Mouse (Mus musculus) midbrain, postnatal 0 days (tissue): ENCODE measurements around the gene Gcnt2. TPM values are rescaled to one million over a fixed set of nuclear protein-coding genes. Genes with fewer than 3 reads are reported as not detected.

Experiments used
- ATAC-seq: fragments of 200-750 bp; cut with Nextera tagmentation; 2 replicates; pipeline ENCODE4 v1.8.0; 2017; ENCODE audit warnings: moderate number of reproducible peaks, mild to moderate bottlenecking, moderate TSS enrichment, moderate library complexity; ENCODE audit not compliant: low FRiP score
- DNase-seq: peaks from one replicate; pipeline ENCODE4 v3.0.0-alpha.2; 2015; ENCODE audit warnings: low spot score
- H3K27ac ChIP-seq: fragments of 300-500 bp; sonication (generic); 2 replicates; pipeline ENCODE4 v1.5.1; 2014; ENCODE audit warnings: low read depth, mild to moderate bottlenecking, low read length, mixed read lengths
- H3K27me3 ChIP-seq: fragments of 300-500 bp; sonication (generic); 2 replicates; pipeline ENCODE4 v1.6.1; 2014; ENCODE audit warnings: low read length, control low read depth, mixed read lengths; ENCODE audit not compliant: insufficient read depth
- H3K36me3 ChIP-seq: fragments of 300-500 bp; sonication (generic); 2 replicates; pipeline ENCODE4 v1.6.1; 2014; ENCODE audit warnings: low read length, control low read depth, mixed read lengths; ENCODE audit not compliant: insufficient read depth
- H3K4me1 ChIP-seq: fragments of 300-500 bp; sonication (generic); 2 replicates; pipeline ENCODE4 v1.6.1; 2014; ENCODE audit warnings: mild to moderate bottlenecking, control low read depth, antibody characterized with exemption, low read length, mixed read lengths; ENCODE audit not compliant: insufficient read depth
- H3K4me2 ChIP-seq: fragments of 300-500 bp; sonication (generic); 2 replicates; pipeline ENCODE4 v1.6.1; 2014; ENCODE audit warnings: low read depth, mild to moderate bottlenecking, low read length, mixed read lengths; ENCODE audit not compliant: poor library complexity, severe bottlenecking
- H3K4me3 ChIP-seq: fragments of 300-500 bp; sonication (generic); 2 replicates; pipeline ENCODE4 v1.5.1; 2014; ENCODE audit warnings: low read depth, mild to moderate bottlenecking, low read length, moderate library complexity
- H3K9ac ChIP-seq: fragments of 300-500 bp; sonication (generic); replicated peaks from 2 replicates; pipeline ENCODE4 v1.6.1; 2014; ENCODE audit warnings: mild to moderate bottlenecking, low read length, moderate library complexity, mixed read lengths; ENCODE audit not compliant: poor library complexity, severe bottlenecking
- H3K9me3 ChIP-seq: fragments of 300-500 bp; sonication (generic); 2 replicates; pipeline ENCODE4 v1.6.1; 2016; ENCODE audit warnings: low read length, control low read depth
- CTCF ChIP-seq: IDR thresholded peaks from 2 replicates; pipeline ENCODE4 v1.5.1; 2016; ENCODE audit warnings: antibody characterized with exemption, mild to moderate bottlenecking
- WGBS: fragments of 180-500 bp; shearing (Covaris S2); extraction: QIAGEN DNeasy Blood & Tissue Kit; methylation state at CpG from one replicate; pipeline ENCODE4 v1.1.7; 2014; 5-methylcytosine and 5-hydroxymethylcytosine counted together
- polyA plus RNA-seq: library from polyadenylated mRNA; unstranded; fragments of >200 nt; fragmentation: Nextera tagmentation; extraction: Ambion mirVana; gene quantifications from 2 replicates; pipeline ENCODE4 v1.2.1, GENCODE M21; 2015
- total RNA-seq: library from RNA; depleted of rRNA; stranded (reverse); fragments of >200 nt; gene quantifications from 2 replicates; pipeline ENCODE4 v1.2.3, GENCODE M21; 2014

Gene Gcnt2
- total and polyA plus RNA-seq, 2 experiments from 2014 or later, result 2.4 to 10.2 TPM

GRCm38 (mm10) chr13:40857281-40857818 is 2.2 kb upstream of the Gcnt2 start:
- DNase-seq (no peak), ATAC-seq (no peak)
- TF ChIP-seq CTCF, result no peak
- H3K4me3 ChIP-seq, result no peak overlapping the region
- H3K9ac ChIP-seq, result no peak overlapping the region
- H3K36me3 ChIP-seq, result no peaks in the 10 kb centered on the region
- H3K27me3 ChIP-seq, result no peaks in the 10 kb centered on the region
- WGBS, result 65% methylated on average over 13 of the region's 13 CpGs
- no peak overlapping the region for H3K27ac ChIP-seq
- H3K9me3 ChIP-seq, result no peaks in the 10 kb centered on the region
- H3K4me2 ChIP-seq, result no peak overlapping the region
- no peaks in the 10 kb centered on the region for H3K4me1 ChIP-seq

- H3K27ac ChIP-seq, result no peak overlapping the region
These were observed 329 bp upstream of the Gcnt2 start for GRCm38 (mm10) chr13:40859225-40859624.

DNA sequence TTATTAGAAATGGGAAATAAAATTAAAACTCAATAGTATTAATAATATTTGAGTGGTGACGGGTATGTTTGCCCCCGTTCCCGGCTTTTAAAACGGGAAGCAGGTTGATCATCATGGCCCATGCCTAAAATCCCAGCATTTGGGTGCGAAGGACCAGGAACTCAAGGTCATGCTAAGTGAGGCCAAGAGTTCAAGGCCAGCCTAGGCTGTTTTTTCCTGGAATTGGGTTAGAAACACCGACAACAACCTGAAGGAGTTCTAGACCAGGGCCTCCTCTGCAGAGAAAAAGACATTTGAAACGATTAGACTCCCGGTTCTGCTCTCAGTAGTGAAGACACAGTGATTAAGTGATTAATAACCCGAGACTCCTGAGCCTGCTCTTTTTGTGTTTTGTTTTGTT is 3.5 kb downstream of the Gcnt2 start:
- Histone ChIP-seq H3K36me3 (no peaks in the 10 kb centered on the region), H3K9me3 (no peaks in the 10 kb centered on the region), H3K4me3 (no peak overlapping the region), H3K9ac (no peak overlapping the region), H3K27me3 (no peaks in the 10 kb centered on the region), H3K27ac (no peak overlapping the region), H3K4me2 (no peak overlapping the region), H3K4me1 (no peaks in the 10 kb centered on the region)
- no peak for TF ChIP-seq CTCF
- ATAC-seq (no peak), DNase-seq (no peak)
- WGBS, result 92% methylated on average over 9 of the region's 9 CpGs

More at GRCm38 (mm10) chr13:40859225-40859624, 329 bp upstream of the Gcnt2 start:
- Histone ChIP-seq H3K9me3 (no peaks in the 10 kb centered on the region), H3K4me1 (no peaks in the 10 kb centered on the region), H3K36me3 (no peaks in the 10 kb centered on the region), H3K27me3 (no peaks in the 10 kb centered on the region), H3K9ac (no peak overlapping the region), H3K4me3 (no peak overlapping the region; the same call in 1 of the 2 replicates), H3K4me2 (no peak overlapping the region)
- no peak for DNase-seq
- ATAC-seq, result no peak
- 86% methylated on average over 8 of the region's 8 CpGs for WGBS
- no peak for TF ChIP-seq CTCF

GRCm38 (mm10) chr13:40868844-40869587 is 9.5 kb downstream of the Gcnt2 start:
- Histone ChIP-seq H3K9ac (no peak overlapping the region), H3K27ac (no peak overlapping the region), H3K4me2 (no peak overlapping the region), H3K4me1 (no peaks in the 10 kb centered on the region), H3K27me3 (no peaks in the 10 kb centered on the region), H3K9me3 (no peaks in the 10 kb centered on the region), H3K36me3 (no peaks in the 10 kb centered on the region), H3K4me3 (no peak overlapping the region)
- no peak for DNase-seq
- no peak for ATAC-seq
- no peak for TF ChIP-seq CTCF
- WGBS, result 45% methylated on average over 14 of the region's 16 CpGs

DNA sequence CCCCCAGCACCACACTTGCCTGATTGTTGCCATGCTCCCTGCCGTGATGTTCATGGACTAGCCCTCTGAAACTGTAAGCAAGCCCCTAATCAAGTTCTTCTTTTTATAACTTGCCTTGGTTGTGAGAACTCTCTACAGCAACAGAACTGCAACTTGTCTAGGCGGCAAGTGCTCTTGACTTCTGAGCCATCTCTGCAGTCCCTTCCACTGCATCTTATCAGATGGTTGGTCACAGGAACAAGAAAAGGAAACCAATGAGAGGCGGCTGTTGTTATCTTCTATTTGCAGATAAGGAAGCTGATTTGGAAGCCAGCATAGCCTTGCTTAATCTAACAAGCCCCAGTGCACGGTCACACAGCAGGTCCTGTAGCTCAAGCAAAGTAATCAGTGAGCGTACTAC is 14.5 kb downstream of the Gcnt2 start:
- Histone ChIP-seq H3K27me3 (no peaks in the 10 kb centered on the region), H3K4me2 (no peak overlapping the region), H3K9ac (no peak overlapping the region), H3K4me3 (no peak overlapping the region), H3K27ac (no peak overlapping the region), H3K9me3 (no peaks in the 10 kb centered on the region), H3K36me3 (no peaks in the 10 kb centered on the region), H3K4me1 (no peaks in the 10 kb centered on the region)
- TF ChIP-seq CTCF, result no peak
- WGBS, result 89% methylated on average over 5 of the region's 5 CpGs
- DNase-seq, result no peak
- ATAC-seq, result no peak

DNA sequence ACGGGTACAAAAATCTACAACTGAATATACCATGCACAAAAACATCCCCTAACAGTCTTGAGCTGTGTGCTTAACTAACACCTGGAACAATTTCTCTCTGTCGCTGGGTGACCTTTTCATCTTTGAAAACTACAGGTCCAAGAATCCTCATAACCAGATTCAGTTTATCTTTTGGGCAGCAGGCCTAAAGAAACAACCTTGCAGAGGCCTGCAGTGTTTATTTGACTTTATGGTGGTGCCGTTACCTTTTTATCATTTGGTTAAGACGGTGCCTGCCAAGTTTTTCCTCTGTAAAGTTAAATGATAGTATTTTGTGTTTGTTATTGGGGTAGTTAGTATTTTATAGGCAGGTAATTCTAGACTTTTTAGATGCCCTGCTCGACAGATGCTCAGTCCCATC is 15.9 kb downstream of the Gcnt2 start:
- Histone ChIP-seq H3K4me3 (no peak overlapping the region), H3K27me3 (no peaks in the 10 kb centered on the region), H3K4me1 (no peaks in the 10 kb centered on the region), H3K9ac (no peak overlapping the region), H3K27ac (no peak overlapping the region), H3K9me3 (no peaks in the 10 kb centered on the region), H3K4me2 (no peak overlapping the region), H3K36me3 (no peaks in the 10 kb centered on the region)
- DNase-seq (no peak), ATAC-seq (no peak)
- 90% methylated on average over 5 of the region's 5 CpGs for WGBS
- no peak for TF ChIP-seq CTCF
